7 mouse cellular contexts compared by ENCODE assay signal in the genomic region with DNA sequence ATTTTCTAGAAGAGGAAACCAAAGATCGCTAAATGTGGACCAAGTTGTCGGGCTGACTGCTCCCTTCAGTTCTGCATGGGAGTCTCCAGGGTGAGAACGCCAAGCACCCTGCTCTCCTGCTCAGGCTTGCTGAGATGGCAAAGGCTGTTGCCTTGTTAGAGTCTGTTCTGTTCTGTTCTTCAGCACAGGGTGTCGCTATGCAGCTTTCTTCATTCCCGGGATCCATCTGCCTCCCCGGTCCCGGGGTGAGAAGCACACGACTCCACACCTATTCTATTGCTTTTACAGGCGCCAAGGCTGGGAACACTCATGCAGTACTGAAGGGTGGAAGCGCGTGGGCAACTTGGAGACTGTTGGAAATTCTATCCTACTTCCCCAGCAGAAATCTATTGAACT. TPM values are rescaled to one million over a fixed set of nuclear protein-coding genes. Genes with fewer than 3 reads are reported as not detected.
DNase-seq lines count a peak whose midpoint lies in the region; ATAC-seq and TF ChIP-seq lines count a peak whose summit lies in the region.

No protein-coding gene starts in this region.

- 45% methylated on average over 11 of the region's 11 CpGs for WGBS in lung, postnatal 0 days
- WGBS in lung, adult 2 months, result 40% methylated on average over 11 of the region's 11 CpGs
- WGBS in intestine, embryonic 15.5 days, result 46% methylated on average over 11 of the region's 11 CpGs
- 46% methylated on average over 11 of the region's 11 CpGs for WGBS in stomach, embryonic 15.5 days

- no peaks in the 10 kb centered on the region for H3K4me1 ChIP-seq in lung, postnatal 0 days (ENCODE audit: insufficient read depth, low read depth, low read length)
- no peaks in the 10 kb centered on the region for H3K4me1 ChIP-seq in lung, adult 2 months (ENCODE audit: control insufficient read depth, insufficient read depth, low read length)
- no peaks in the 10 kb centered on the region for H3K4me1 ChIP-seq in intestine, embryonic 15.5 days (replicated peaks)
- no peaks in the 10 kb centered on the region for H3K4me1 ChIP-seq in stomach, embryonic 15.5 days

- no peaks in the 10 kb centered on the region for H3K36me3 ChIP-seq in lung, postnatal 0 days (ENCODE audit: insufficient read depth, low read length)
- no peaks in the 10 kb centered on the region for H3K36me3 ChIP-seq in intestine, embryonic 15.5 days
- H3K36me3 ChIP-seq in stomach, embryonic 15.5 days, result no peaks in the 10 kb centered on the region

- H3K27me3 ChIP-seq in lung, postnatal 0 days (replicated peaks; ENCODE audit: insufficient read depth, low read length), result no peaks in the 10 kb centered on the region
- no peaks in the 10 kb centered on the region for H3K27me3 ChIP-seq in intestine, embryonic 15.5 days (replicated peaks)
- H3K27me3 ChIP-seq in stomach, embryonic 15.5 days (replicated peaks), result no peaks in the 10 kb centered on the region

- no peak for TF ChIP-seq EP300 in lung, postnatal 0 days (IDR thresholded peaks at IDR 0.05)

- peak; percentile 22 for DNase-seq in lung, postnatal 0 days (ENCODE audit: low spot score)
- DNase-seq in lung, adult 2 months, result no peak
- DNase-seq in embryo, embryonic 11 days, result peak; percentile 35
- DNase-seq in thymus, postnatal 10 days (ENCODE audit: low spot score in 2 of 2), result no peak

- H3K9me3 ChIP-seq in lung, postnatal 0 days (ENCODE audit: low read length), result no peaks in the 10 kb centered on the region
- H3K9me3 ChIP-seq in intestine, embryonic 15.5 days, result no peaks in the 10 kb centered on the region
- no peaks in the 10 kb centered on the region for H3K9me3 ChIP-seq in stomach, embryonic 15.5 days

- no peak overlapping the region for H3K9ac ChIP-seq in lung, postnatal 0 days (replicated peaks; ENCODE audit: low read depth)
- H3K9ac ChIP-seq in intestine, embryonic 15.5 days, result no peak overlapping the region
- H3K9ac ChIP-seq in stomach, embryonic 15.5 days, result no peak overlapping the region

- no peak overlapping the region for H3K4me2 ChIP-seq in lung, postnatal 0 days (replicated peaks; ENCODE audit: low read depth, low read length)
- H3K4me2 ChIP-seq in intestine, embryonic 15.5 days (replicated peaks), result no peak overlapping the region
- no peak overlapping the region for H3K4me2 ChIP-seq in stomach, embryonic 15.5 days

- no peak for TF ChIP-seq POLR2A in lung, adult 2 months (IDR thresholded peaks at IDR 0.05; ENCODE audit: borderline replicate concordance, extremely low read depth, low read depth, low read length)

- no peak for ATAC-seq in lung, postnatal 0 days
- 0 out of 2 replicates have a peak, but pooled peaks have one; percentile 34 for ATAC-seq in intestine, embryonic 15.5 days
- ATAC-seq in stomach, embryonic 15.5 days (ENCODE audit: insufficient read depth, low FRiP score, low read depth), result peak; percentile 58; the same call in 1 of the 2 replicates
- ATAC-seq in megakaryocyte, adult 5-6 weeks (ENCODE audit: poor library complexity, severe bottlenecking), result no peak

- peak; percentile 57 for TF ChIP-seq CTCF in lung, postnatal 0 days (IDR thresholded peaks at IDR 0.05)
- no peak for TF ChIP-seq CTCF in lung, adult 2 months (IDR thresholded peaks at IDR 0.05; ENCODE audit: insufficient read depth, low read length)

- no peak overlapping the region for H3K4me3 ChIP-seq in lung, postnatal 0 days (ENCODE audit: low read depth, low read length)
- no peak overlapping the region for H3K4me3 ChIP-seq in lung, adult 2 months (replicated peaks; ENCODE audit: extremely low read depth, low read depth, low read length)
- no peak overlapping the region for H3K4me3 ChIP-seq in intestine, embryonic 15.5 days (replicated peaks)
- no peak overlapping the region for H3K4me3 ChIP-seq in stomach, embryonic 15.5 days (replicated peaks)

- H3K27ac ChIP-seq in lung, postnatal 0 days (ENCODE audit: low read length), result no peak overlapping the region
- H3K27ac ChIP-seq in intestine, embryonic 15.5 days, result no peak overlapping the region
- H3K27ac ChIP-seq in stomach, embryonic 15.5 days, result no peak overlapping the region

RNA-seq across cellular contexts. Expression of gene Hmgb2, which starts 57.7 kb away (rescaled TPM):
- polyA plus RNA-seq in lung, postnatal 0 days (2015; fragmentation: Nextera tagmentation; extraction: Ambion mirVana), result 94.8 and 106 TPM in 2 replicates
- polyA plus RNA-seq in lung, adult 2 months (2012; rRNA removed), result 4.0 and 5.8 TPM in 2 replicates
- polyA plus RNA-seq in intestine, embryonic 15.5 days (2015; fragmentation: Nextera tagmentation; extraction: Ambion mirVana), result 281 and 387 TPM in 2 replicates
- 312 and 353 TPM in 2 replicates for polyA plus RNA-seq in stomach, embryonic 15.5 days (2015; fragmentation: Nextera tagmentation; extraction: Ambion mirVana)
- 624 and 684 TPM in 2 replicates for total RNA-seq in megakaryocyte, adult 5-6 weeks (2015)
- 745 and 753 TPM in 2 replicates for total RNA-seq in megakaryocyte, adult 5-6 weeks (2017)

Comparison
In these comparisons a context has a peak if more than half of its experiments do, and no peak if none do; other contexts are left out.
1. DNase-seq: peak in lung, postnatal 0 days (single experiment) and embryo, embryonic 11 days (single experiment); none in lung, adult 2 months (single experiment) and thymus, postnatal 10 days (0 of 2).
2. RNA of gene Hmgb2, which starts 57.7 kb away (polyA plus RNA-seq): 281 to 387 TPM in intestine, embryonic 15.5 days, 312 to 353 TPM in stomach, embryonic 15.5 days and 94.8 to 106 TPM in lung, postnatal 0 days; 4.0 to 5.8 TPM in lung, adult 2 months; every median in the first group is over 10 times any median in the second.
3. ATAC-seq: peak in intestine, embryonic 15.5 days (single experiment) and stomach, embryonic 15.5 days (single experiment); none in lung, postnatal 0 days (single experiment) and megakaryocyte, adult 5-6 weeks (single experiment).